Mouse (Mus musculus): ENCODE data around the gene Lrrc71.

Lrrc71 gene

DNA sequence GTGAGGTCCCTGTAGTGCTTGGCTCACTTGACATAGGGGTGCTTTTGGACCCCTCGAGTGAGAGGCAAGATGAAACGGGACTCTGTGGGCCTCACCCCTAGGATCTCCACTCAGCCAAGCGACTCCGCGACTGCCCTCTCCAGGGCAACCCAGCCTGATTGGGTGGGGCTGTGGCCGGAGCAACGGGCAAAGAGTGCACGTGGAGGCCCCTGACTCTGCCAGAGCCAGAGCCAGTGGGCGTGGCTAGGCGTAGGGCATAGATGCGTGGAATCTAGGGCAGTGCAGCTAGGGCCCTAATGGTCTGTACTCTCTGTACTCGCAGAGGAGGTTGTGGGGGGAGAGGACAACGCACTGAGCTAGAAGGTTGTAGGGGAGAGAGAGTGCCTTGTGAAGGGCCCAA, at the start of gene Lrrc71:
Gene Lrrc71 (minus strand): TSS at position 195 of the 400 bp plus-strand sequence.
- in situ Hi-C loops (cut with MboI, MseI), result no loop called here

DNA sequence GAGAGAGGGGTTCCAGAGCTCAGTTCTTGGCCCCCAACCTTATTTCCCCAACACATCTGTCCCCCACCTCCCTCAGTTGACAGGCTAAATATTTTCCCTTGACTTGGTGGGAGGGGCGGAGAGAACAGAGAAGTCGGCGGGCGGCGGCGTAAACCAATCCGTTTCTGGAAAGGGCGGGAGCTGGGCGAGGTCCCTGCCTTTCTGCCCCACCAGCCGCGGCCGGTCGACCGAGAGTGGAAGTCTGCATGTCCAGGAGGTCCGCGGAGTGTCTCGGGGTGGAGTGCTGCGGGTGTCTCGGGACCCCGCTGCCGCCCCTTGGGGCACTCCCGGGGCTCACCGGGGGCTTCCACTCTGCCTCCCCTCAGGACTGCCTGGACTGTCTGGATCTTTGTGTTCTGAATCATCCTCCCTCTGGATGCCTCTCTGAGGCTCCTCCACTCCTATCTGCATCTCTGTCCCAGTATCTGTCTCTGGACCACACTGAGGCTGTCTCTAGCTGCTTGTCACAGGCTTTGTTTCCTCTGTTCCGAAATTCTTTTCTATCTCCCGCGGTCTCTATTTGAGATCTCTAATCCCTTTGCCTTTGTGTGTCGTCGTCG, 48.4 kb upstream of the Lrrc71 start, which contains the start of gene Insrr:
Gene Insrr (plus strand): TSS at position 216 of the 599 bp plus-strand sequence.
- in situ Hi-C loops (cut with MboI, MseI), result loop anchor here (5.0 kb wide), 1 partner anchor 55 kb away; no protein-coding TSS in a partner anchor

GRCm38 (mm10) chr3:87795336-87796277, 47.2 kb upstream of the Lrrc71 start:
- in situ Hi-C loops (cut with MboI, MseI), result loop anchor here (5.0 kb wide), 1 partner anchor 57 kb away; no protein-coding TSS in a partner anchor

DNA sequence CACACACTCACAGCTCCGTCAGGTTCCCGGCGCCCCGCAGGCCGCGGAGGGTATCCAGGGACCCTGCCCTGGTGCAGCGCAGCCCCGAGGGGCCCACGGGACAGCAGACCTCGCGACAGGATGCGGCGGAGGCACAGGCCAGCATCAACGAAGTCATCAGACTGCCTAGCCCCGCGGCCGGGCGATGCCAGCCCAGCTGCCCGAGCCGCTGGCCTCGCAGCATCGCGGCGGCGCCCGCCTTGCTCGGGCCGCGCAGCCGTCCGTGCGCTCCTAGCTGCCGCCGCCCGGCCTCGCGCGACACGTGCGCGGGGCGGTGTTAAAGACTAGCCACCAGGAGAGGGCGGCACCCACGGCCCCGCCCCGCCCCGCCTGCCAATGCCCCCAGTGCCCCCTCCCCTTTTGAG, 46.5 kb upstream of the Lrrc71 start, which contains the start of gene Ntrk1:
Gene Ntrk1 (minus strand): TSS at position 241 of the 404 bp plus-strand sequence.
- in situ Hi-C loops (cut with MboI, MseI), result loop anchor here (5.0 kb wide), 1 partner anchor 57 kb away; no protein-coding TSS in a partner anchor

GRCm38 (mm10) chr3:87789768-87790167, 41.3 kb upstream of the Lrrc71 start:
- in situ Hi-C loops (cut with MboI, MseI), result no loop called here

DNA sequence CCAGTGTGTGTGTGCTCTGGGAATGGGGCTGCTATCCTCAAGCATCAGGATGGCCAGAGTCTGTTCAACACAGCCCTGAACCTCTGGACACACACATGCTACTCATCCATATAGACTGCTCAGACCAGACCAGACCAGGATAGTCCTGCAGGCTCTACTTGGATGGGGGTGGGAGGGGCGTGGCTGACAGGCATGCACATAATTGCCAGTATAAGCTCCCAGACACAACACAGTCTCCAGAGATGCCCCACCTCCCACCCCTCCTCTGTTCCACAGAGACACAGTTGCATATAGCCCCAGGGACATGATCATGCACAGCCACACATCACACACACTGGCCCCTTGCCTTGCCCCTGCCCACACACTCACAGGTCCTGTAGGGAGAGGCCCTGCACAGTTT, 40.8 kb upstream of the Lrrc71 start:
- in situ Hi-C loops (cut with MboI, MseI), result no loop called here

DNA sequence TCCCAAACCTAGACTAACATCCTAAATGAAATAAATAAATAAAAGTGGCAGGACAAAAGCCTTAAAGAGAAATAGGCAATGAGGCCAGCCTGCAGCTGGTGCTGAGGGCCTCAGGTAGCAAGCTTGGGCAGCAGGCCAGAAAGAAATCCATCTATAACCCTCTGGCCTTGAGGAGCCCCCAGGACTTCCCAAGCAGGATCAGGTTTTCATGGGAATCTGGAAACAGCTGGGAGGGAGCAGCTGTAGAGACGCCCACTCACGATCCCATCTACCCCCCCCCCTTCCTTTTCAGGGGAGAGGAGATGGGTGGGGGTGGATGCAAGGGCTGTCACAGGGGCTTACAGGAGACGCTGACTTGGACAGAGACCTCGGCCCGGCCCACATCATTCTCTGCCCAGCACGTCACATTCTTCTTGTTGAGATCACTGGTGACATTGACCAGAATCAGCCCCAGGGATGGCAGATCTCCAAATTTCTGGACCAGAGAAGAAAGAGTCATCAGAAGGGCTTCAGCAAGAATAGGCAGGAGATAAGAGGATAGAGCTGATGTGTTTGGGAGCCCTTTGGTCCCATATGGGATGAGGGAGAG, 37.3 kb upstream of the Lrrc71 start:
- in situ Hi-C loops (cut with MboI, MseI), result no loop called here

DNA sequence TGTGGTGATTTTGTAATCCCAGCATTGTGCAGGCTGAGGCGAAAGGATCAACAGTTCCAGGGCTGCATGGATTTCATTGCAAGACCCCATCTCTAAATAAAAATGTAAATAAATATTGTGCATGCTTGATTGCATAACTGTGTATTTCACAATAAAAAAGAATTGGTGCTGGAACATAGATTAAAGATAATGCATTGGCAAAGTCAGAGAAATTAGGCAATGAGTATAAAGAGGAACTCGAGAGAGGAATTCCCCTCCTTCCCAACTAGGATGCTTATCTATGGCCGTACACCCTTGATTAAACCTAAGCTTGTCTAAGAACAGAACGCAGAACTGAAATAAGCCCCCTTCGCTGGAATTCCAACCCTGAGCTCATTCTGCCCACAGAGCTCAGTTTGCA, 36.7 kb upstream of the Lrrc71 start:
- in situ Hi-C loops (cut with MboI, MseI), result no loop called here

- in situ Hi-C loops (cut with MboI, MseI), result loop anchor here (5.0 kb wide), 1 partner anchor 44 kb away; no protein-coding TSS in a partner anchor
These were observed 35.0 kb upstream of the Lrrc71 start for GRCm38 (mm10) chr3:87783282-87784023.

DNA sequence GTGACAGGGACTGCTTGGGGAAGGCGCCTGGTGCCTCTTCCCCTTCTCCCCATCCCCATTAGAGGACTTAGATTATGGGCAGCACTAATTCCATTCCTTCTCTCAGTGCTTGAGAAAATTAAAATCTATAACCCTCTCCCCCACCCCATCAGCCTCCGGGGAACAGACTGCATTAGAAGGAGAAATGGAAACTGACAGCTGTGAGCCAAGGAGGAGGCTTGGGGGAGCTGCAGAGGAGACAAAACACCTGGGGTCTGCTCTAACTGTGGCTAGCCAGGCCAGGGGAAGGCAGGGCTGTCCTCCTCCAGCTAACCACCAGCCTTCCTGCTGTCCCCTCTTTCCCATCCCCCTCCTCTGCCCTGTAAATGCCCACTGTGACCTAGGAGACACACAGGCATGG, 30.7 kb upstream of the Lrrc71 start:
- in situ Hi-C loops (cut with MboI, MseI), result no loop called here

DNA sequence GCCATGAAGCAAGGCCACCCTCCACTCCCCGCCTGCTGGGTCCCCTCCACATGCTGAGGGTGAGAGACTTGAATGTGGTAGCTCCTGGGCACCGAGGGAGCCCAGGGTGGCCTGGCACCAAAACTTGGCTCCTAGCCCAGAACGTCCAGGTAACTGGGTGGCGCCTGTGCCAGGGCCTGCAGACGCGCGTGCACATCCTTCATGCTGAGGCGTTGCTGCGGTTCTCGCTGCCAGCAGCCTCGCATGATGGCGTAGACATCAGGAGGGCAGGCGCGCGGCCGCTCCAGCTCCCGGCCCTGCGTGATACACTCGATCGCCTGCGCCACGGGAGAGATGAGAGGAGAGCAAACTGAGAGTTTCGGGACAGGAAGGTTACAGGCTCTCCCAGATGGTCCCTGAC, 29.9 kb upstream of the Lrrc71 start:
- in situ Hi-C loops (cut with MboI, MseI), result no loop called here

DNA sequence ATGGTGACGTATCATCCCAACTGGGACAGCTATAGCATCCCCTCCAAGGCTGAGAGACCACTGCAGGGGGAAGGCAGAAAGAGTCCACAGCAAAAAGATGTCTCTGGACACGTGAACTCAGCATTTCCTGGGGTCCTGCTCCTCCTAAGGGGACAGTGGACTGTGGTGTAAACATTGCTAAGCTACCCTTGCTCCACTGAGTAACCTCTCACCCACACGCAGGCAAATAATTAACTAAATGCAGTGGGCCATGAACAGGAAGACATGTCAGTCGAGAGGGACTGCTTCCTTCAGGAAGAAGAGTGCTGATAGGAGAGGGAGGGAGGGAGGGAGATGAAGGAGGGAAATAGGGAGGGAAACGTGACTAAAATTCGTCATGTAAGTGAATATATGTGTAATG, 22.7 kb upstream of the Lrrc71 start:
- in situ Hi-C loops (cut with MboI, MseI), result no loop called here

GRCm38 (mm10) chr3:87770280-87770679, 21.9 kb upstream of the Lrrc71 start:
- in situ Hi-C loops (cut with MboI, MseI), result no loop called here

DNA sequence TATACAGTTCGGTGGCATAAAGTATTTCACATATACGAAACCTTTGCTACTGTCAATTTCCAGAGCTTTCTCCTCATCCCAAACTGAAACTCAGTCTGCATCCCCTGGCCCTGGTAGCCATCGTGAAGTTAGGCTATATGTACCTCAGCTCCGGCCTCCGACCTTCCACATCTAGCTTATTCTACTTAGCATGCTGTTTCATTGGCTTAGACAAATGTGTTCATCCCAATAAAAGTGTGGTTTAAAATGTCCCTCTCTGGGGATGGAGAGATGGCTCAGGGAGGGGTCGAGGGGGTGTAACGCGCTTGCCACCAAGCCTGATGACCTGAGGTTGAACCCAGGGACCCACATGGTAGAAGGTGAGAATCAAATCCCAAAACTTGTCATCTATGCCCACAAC, 21.1 kb upstream of the Lrrc71 start:
- in situ Hi-C loops (cut with MboI, MseI), result no loop called here

DNA sequence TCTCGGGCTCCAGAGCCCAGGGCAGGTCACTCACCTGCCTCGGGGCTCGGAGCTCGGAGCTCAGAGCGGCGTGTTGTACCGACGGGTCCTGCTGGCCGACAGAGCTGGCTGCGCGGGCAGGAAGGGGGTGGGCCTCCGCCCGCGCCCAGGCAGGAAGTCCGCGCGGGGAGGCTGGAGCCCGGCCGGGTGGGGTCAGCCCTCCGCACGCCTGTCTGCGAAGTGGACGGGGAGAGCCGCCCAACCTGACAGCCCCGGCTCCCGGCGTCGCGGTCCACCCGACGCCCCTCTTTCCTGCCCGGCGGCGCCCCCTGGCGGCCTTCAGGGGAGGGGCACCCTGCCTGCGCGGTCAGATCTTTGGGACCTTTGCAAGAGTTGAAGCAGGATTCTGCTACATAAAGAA, 20.4 kb upstream of the Lrrc71 start:
- in situ Hi-C loops (cut with MboI, MseI), result no loop called here

DNA sequence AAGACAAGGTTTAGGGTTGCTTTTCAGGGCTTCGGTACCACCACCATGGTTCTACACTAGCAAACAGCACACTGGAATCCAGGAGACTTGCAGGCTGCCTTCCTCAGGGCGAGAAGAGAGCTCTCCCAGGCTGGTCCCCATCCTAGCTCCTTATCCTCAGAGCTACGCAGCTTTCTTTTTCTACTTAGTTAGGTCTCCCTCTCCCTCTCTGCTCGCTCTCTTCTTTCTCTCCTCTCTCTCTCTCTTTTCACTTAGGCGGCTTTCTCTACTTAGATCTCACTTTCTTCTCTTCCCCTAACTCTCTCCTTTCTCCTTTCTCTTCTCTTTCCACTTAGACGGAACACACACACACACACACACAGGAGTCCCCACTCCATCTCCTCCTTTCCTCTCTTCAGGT, 20.0 kb upstream of the Lrrc71 start:
- in situ Hi-C loops (cut with MboI, MseI), result no loop called here

- in situ Hi-C loops (cut with MboI, MseI), result no loop called here
These were observed 19.3 kb upstream of the Lrrc71 start for GRCm38 (mm10) chr3:87767764-87768163.

DNA sequence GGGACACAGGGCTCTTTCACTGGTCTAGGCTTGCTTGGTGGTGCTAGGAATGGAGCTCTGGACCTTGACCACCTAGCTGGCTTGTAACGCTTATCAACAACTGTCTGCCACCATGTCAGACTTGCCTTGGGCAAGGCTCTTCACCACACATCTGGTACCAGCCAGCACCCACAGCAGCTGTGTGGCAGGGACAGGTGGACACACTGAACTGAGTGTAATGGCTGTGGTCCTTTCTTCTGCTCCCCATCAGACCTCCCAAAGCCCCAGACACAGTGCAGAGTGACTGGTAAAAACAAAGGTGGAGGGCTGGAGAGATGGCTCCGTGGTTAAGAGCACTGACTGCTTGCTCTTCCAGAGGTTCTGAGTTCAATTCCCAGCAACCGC, 17.9 kb upstream of the Lrrc71 start:
- in situ Hi-C loops (cut with MboI, MseI), result no loop called here

GRCm38 (mm10) chr3:87765631-87766283, 17.3 kb upstream of the Lrrc71 start:
- in situ Hi-C loops (cut with MboI, MseI), result no loop called here

DNA sequence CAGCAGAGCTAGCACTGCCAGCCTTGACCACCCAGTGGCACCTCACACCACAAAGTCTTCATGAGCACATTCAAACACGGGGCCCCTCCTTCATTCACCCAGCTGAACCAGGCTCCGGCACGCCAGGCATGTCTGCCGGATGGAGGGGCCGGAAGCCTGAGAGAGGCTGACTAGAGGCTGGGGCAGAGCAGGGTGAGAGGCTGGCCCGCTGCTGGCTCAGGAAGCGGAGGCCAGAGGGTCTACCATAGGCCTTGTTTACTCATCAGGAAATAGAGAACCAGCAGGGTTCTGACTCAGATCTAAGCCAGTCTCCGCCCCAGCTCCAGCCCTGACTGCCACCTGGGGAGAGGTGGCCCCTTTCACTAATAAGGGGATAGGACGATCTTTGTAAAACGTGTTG, 16.7 kb upstream of the Lrrc71 start:
- in situ Hi-C loops (cut with MboI, MseI), result no loop called here

DNA sequence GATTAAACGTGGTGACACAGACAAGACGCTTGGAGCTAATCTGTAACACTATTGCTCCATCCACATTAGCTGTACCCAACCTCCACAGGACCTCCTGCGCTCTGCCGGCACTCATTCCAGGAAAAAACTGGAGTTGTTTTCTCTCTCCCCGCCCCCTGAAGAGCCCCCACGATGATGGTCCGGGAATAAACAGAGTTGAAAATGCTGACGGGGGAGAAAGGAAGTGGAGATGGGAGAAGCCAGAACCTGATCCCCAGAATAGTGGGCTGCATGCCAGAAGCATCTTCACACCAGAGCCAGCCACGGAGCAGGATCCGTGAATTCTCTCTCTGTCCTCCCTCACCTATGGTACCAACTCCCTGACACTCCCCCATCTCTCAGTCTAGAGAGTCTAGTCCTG, 16.1 kb upstream of the Lrrc71 start:
- in situ Hi-C loops (cut with MboI, MseI), result no loop called here
